Mouse (Mus musculus) left cerebral cortex, adult 9 months (tissue): ENCODE results near the gene Rnf19b.

Experiments
- DNase-seq, 2 experiments: peaks; one replicate each; pipeline ENCODE4 v3.0.0; 2022; ENCODE audit warnings: low spot score in 2 of 2

The Rnf19b gene

GRCm38 (mm10) chr4:129058207-129059092 lies at the start of gene Rnf19b:
Gene Rnf19b (plus strand): TSS chr4:129058271.
- DNase-seq, result no peak

- DNase-seq, result no peak
Observed at GRCm38 (mm10) chr4:129008672-129009071, 49.4 kb upstream of the Rnf19b start.

GRCm38 (mm10) chr4:129009521-129009920 lies 48.5 kb upstream of the Rnf19b start:
- no peak for DNase-seq

GRCm38 (mm10) chr4:129011604-129012121 lies 46.4 kb upstream of the Rnf19b start:
- no peak for DNase-seq

- DNase-seq, result no peak
Observed at GRCm38 (mm10) chr4:129013151-129013864, 44.8 kb upstream of the Rnf19b start.

GRCm38 (mm10) chr4:129016329-129016728 lies 41.7 kb upstream of the Rnf19b start:
- no peak for DNase-seq

GRCm38 (mm10) chr4:129017150-129017549 lies 40.9 kb upstream of the Rnf19b start:
- DNase-seq, result no peak

GRCm38 (mm10) chr4:129018788-129019435 lies 39.2 kb upstream of the Rnf19b start:
- no peak for DNase-seq

- DNase-seq, result peak in 1 of 2 experiments; percentile 52
Observed at GRCm38 (mm10) chr4:129019788-129020187, 38.3 kb upstream of the Rnf19b start.

- DNase-seq, result peak; percentile 38 to 76
Observed at GRCm38 (mm10) chr4:129020454-129020853, 37.6 kb upstream of the Rnf19b start.

- no peak for DNase-seq
Observed at GRCm38 (mm10) chr4:129021426-129021825, 36.6 kb upstream of the Rnf19b start.

GRCm38 (mm10) chr4:129021886-129022285 lies 36.2 kb upstream of the Rnf19b start:
- DNase-seq, result no peak

- DNase-seq, result no peak
Observed at GRCm38 (mm10) chr4:129023884-129024283, 34.2 kb upstream of the Rnf19b start.

- no peak for DNase-seq
Observed at GRCm38 (mm10) chr4:129024775-129025174, 33.3 kb upstream of the Rnf19b start.

- DNase-seq, result no peak
Observed at GRCm38 (mm10) chr4:129025707-129026106, 32.4 kb upstream of the Rnf19b start.

GRCm38 (mm10) chr4:129030746-129031145 lies 27.3 kb upstream of the Rnf19b start:
- DNase-seq, result no peak

GRCm38 (mm10) chr4:129031408-129031965 lies 26.6 kb upstream of the Rnf19b start:
- no peak for DNase-seq

- no peak for DNase-seq
Observed at GRCm38 (mm10) chr4:129032133-129032962, 25.7 kb upstream of the Rnf19b start.

- peak in 1 of 2 experiments; percentile 56 for DNase-seq
Observed at GRCm38 (mm10) chr4:129032963-129033951, 24.8 kb upstream of the Rnf19b start.

- DNase-seq, result no peak
Observed at GRCm38 (mm10) chr4:129034224-129034623, 23.8 kb upstream of the Rnf19b start.
